Mouse (Mus musculus): ENCODE measurements at regions not wholly inside any gene's neighbourhood (a gene's known extent, or its start where the extent isn't known, plus 50 kb on each side); places are given as distances from the start of the nearest gene placed in this dataset.
A peak's percentile ranks its signal among the peaks of the same experiment; 100 is the strongest.

- ATAC-seq (ENCODE audit: low FRiP score, low read depth) (no peak), DNase-seq (ENCODE audit: low spot score) (no peak)
- Histone ChIP-seq H3K9me3 (ENCODE audit: control insufficient read depth, low read length) (no peaks in the 10 kb centered on the region), H3K4me1 (ENCODE audit: control insufficient read depth, insufficient read depth, low read length) (no peaks in the 10 kb centered on the region), H3K36me3 (ENCODE audit: control insufficient read depth, insufficient read depth, low read length) (no peaks in the 10 kb centered on the region), H3K27ac (replicated peaks; ENCODE audit: low read depth, low read length) (no peak overlapping the region), H3K27me3 (ENCODE audit: control insufficient read depth, insufficient read depth, low read length) (no peaks in the 10 kb centered on the region), H3K9ac (ENCODE audit: low read depth, low read length, severe bottlenecking) (no peak overlapping the region), H3K4me2 (replicated peaks; ENCODE audit: low read depth, low read length, severe bottlenecking) (no peak overlapping the region), H3K4me3 (replicated peaks; ENCODE audit: low read length) (no peak overlapping the region)
- TF ChIP-seq POLR2A (IDR thresholded peaks at IDR 0.05; ENCODE audit: borderline replicate concordance, extremely low read depth, insufficient read depth, insufficient read length) = no peak
- WGBS = 32% methylated on average over 3 of the region's 3 CpGs
These were observed 114.7 kb upstream of the Smc2 start for GRCm38 (mm10) chr4:52324300-52324699.

- Histone ChIP-seq H3K36me3 (ENCODE audit: control insufficient read depth, insufficient read depth, low read length) (no peaks in the 10 kb centered on the region), H3K4me1 (ENCODE audit: control insufficient read depth, insufficient read depth, low read length) (peaks cover 3% of the 10 kb centered on the region; the same call in 1 of the 2 replicates), H3K27me3 (ENCODE audit: control insufficient read depth, insufficient read depth, low read length) (no peaks in the 10 kb centered on the region), H3K9me3 (ENCODE audit: control insufficient read depth, low read length) (no peaks in the 10 kb centered on the region), H3K4me2 (replicated peaks; ENCODE audit: low read depth, low read length, severe bottlenecking) (no peak overlapping the region), H3K4me3 (replicated peaks; ENCODE audit: low read length) (no peak overlapping the region), H3K9ac (ENCODE audit: low read depth, low read length, severe bottlenecking) (no peak overlapping the region), H3K27ac (replicated peaks; ENCODE audit: low read depth, low read length) (no peak overlapping the region)
- peak; percentile 62; the same call in 1 of the 2 replicates for ATAC-seq (ENCODE audit: low FRiP score, low read depth)
- TF ChIP-seq POLR2A (IDR thresholded peaks at IDR 0.05; ENCODE audit: borderline replicate concordance, extremely low read depth, insufficient read depth, insufficient read length) = no peak
- DNase-seq (ENCODE audit: low spot score) = peak; percentile 64
- WGBS = 31% methylated on average over 1 of the region's 1 CpGs
These were observed 107.6 kb upstream of the Smc2 start for GRCm38 (mm10) chr4:52331361-52331951.

- Histone ChIP-seq H3K9ac (ENCODE audit: low read depth, low read length, severe bottlenecking) (no peak overlapping the region), H3K4me3 (replicated peaks; ENCODE audit: low read length) (no peak overlapping the region), H3K27me3 (ENCODE audit: control insufficient read depth, insufficient read depth, low read length) (no peaks in the 10 kb centered on the region), H3K27ac (replicated peaks; ENCODE audit: low read depth, low read length) (no peak overlapping the region), H3K36me3 (ENCODE audit: control insufficient read depth, insufficient read depth, low read length) (no peaks in the 10 kb centered on the region), H3K9me3 (ENCODE audit: control insufficient read depth, low read length) (no peaks in the 10 kb centered on the region), H3K4me1 (ENCODE audit: control insufficient read depth, insufficient read depth, low read length) (peaks cover 1% of the 10 kb centered on the region; the same call in 1 of the 2 replicates), H3K4me2 (replicated peaks; ENCODE audit: low read depth, low read length, severe bottlenecking) (no peak overlapping the region)
- TF ChIP-seq POLR2A (IDR thresholded peaks at IDR 0.05; ENCODE audit: borderline replicate concordance, extremely low read depth, insufficient read depth, insufficient read length) = no peak
- ATAC-seq (ENCODE audit: low FRiP score, low read depth) = no peak
- DNase-seq (ENCODE audit: low spot score) = no peak
- WGBS = 64% methylated on average over 4 of the region's 4 CpGs
These were observed 102.6 kb upstream of the Smc2 start for GRCm38 (mm10) chr4:52336365-52337017.

DNA sequence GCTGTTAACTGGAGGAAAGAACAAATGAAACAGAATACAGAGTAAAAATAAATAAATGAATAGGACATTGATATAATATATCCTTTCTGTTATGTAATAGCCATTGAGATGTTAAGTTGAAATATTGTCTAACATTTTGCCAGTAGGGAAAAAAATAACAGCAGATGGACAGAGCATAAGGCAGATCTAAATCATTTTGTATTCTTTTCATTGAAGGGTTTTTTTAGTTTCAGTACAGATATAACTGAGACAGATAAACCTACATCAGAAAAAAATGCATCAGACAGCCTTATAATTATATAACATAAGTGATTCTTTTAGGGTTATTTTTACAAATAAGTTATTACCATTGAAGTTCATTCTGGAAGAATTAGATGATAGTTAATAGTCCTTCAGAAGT lies 97.8 kb upstream of the Smc2 start:
- no peak for TF ChIP-seq POLR2A (IDR thresholded peaks at IDR 0.05; ENCODE audit: borderline replicate concordance, extremely low read depth, insufficient read depth, insufficient read length)
- Histone ChIP-seq H3K9me3 (ENCODE audit: control insufficient read depth, low read length) (no peaks in the 10 kb centered on the region), H3K27ac (replicated peaks; ENCODE audit: low read depth, low read length) (no peak overlapping the region), H3K27me3 (ENCODE audit: control insufficient read depth, insufficient read depth, low read length) (no peaks in the 10 kb centered on the region), H3K9ac (ENCODE audit: low read depth, low read length, severe bottlenecking) (no peak overlapping the region), H3K4me2 (replicated peaks; ENCODE audit: low read depth, low read length, severe bottlenecking) (no peak overlapping the region), H3K36me3 (ENCODE audit: control insufficient read depth, insufficient read depth, low read length) (no peaks in the 10 kb centered on the region), H3K4me1 (ENCODE audit: control insufficient read depth, insufficient read depth, low read length) (no peaks in the 10 kb centered on the region), H3K4me3 (replicated peaks; ENCODE audit: low read length) (no peak overlapping the region)
- no peak for DNase-seq (ENCODE audit: low spot score)
- no peak for ATAC-seq (ENCODE audit: low FRiP score, low read depth)

- no peaks in the 10 kb centered on the region for H3K36me3 ChIP-seq (ENCODE audit: control insufficient read depth, insufficient read depth, low read length)
- DNase-seq (ENCODE audit: low spot score) (no peak), ATAC-seq (ENCODE audit: low FRiP score, low read depth) (no peak)
- no peaks in the 10 kb centered on the region for H3K27me3 ChIP-seq (ENCODE audit: control insufficient read depth, insufficient read depth, low read length)
- H3K9me3 ChIP-seq (ENCODE audit: control insufficient read depth, low read length) = no peaks in the 10 kb centered on the region
- no peaks in the 10 kb centered on the region for H3K4me1 ChIP-seq (ENCODE audit: control insufficient read depth, insufficient read depth, low read length)
- H3K27ac ChIP-seq (replicated peaks; ENCODE audit: low read depth, low read length) = no peak overlapping the region
- no peak overlapping the region for H3K4me2 ChIP-seq (replicated peaks; ENCODE audit: low read depth, low read length, severe bottlenecking)
- no peak overlapping the region for H3K4me3 ChIP-seq (replicated peaks; ENCODE audit: low read length)
- TF ChIP-seq POLR2A (IDR thresholded peaks at IDR 0.05; ENCODE audit: borderline replicate concordance, extremely low read depth, insufficient read depth, insufficient read length) = no peak
- WGBS = 63% methylated on average over 6 of the region's 6 CpGs
- H3K9ac ChIP-seq (ENCODE audit: low read depth, low read length, severe bottlenecking) = no peak overlapping the region
These were observed 77.3 kb upstream of the Smc2 start for GRCm38 (mm10) chr4:52361751-52362150.
